Mouse (Mus musculus) monocyte, adult 5-6 weeks (primary cell): ENCODE measurements at regions not wholly inside any gene's neighbourhood (a gene's known extent, or its start where the extent isn't known, plus 50 kb on each side); places are given as distances from the start of the nearest gene placed in this dataset.
"Not testable (repeated sequence)": the region's sequence is repeated elsewhere in the genome, so short reads cannot be mapped to it uniquely, and the experiment has no call there.

Source experiments
- ATAC-seq: fragments of 153-309, 156-312 bp; replicated peaks from 2 replicates; pipeline ENCODE4 v1.8.0; 2017; ENCODE audit warnings: mild to moderate bottlenecking; ENCODE audit not compliant: low TSS enrichment, insufficient number of reproducible peaks, severe bottlenecking, poor library complexity, low FRiP score

DNA sequence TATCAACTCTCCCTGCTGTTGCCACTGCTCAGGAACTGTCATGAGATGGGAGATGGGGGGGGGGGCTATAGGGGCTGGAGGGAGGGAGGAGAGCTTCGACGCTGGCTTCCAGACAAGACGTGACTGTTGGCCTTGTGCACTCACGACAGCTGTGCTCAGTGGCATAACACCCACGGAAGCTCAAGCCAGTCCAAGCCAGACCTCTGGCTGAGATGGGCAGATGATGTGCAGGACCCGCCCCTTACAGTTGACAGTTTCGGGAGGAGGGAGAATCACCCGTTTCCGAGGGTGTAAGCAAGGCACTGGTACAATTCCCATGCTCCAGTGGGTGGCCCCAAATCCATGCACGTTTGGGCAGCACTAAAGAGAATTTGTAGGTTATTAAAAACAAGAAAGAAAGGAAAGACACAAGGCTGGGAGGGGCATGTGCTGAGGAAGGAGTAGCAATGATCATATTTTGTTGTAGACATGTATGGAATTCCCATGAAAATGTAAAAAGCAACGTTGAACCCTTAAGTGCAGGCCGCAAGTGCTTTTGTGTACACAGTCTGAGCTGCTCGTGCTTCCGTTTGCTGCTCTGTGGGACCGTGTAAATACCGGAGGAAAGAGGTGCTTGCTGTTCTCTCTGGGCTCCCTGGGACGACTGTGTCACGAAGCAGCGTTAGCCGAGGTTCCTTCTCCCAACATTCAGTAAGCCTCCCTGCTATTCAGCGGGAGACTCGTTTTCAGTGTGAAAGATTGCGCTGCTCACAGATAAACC, 188.2 kb upstream of the Serp2 start:
- no peak for ATAC-seq

DNA sequence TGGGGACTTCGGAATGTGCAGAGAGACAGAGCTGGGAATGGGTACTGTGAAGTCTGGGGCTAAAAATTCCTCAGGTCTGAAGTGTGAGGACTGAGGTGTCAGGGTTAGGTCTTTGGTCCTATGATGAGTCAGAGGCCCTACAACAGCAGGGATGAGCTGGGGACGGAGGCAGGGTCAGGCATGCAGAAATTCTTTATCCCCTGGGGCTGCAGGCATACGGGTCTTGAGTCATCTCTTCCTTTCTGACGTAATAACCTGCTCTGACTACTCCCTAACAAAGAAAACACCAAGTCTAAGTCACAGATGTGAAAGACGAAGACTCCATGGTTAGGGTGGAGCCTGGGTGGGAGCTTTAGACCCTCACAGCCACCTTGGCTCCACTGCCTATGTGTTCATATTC, 185.6 kb upstream of the Serp2 start:
- 0 out of 2 replicates have a peak, but pooled peaks have one; percentile 9 for ATAC-seq

DNA sequence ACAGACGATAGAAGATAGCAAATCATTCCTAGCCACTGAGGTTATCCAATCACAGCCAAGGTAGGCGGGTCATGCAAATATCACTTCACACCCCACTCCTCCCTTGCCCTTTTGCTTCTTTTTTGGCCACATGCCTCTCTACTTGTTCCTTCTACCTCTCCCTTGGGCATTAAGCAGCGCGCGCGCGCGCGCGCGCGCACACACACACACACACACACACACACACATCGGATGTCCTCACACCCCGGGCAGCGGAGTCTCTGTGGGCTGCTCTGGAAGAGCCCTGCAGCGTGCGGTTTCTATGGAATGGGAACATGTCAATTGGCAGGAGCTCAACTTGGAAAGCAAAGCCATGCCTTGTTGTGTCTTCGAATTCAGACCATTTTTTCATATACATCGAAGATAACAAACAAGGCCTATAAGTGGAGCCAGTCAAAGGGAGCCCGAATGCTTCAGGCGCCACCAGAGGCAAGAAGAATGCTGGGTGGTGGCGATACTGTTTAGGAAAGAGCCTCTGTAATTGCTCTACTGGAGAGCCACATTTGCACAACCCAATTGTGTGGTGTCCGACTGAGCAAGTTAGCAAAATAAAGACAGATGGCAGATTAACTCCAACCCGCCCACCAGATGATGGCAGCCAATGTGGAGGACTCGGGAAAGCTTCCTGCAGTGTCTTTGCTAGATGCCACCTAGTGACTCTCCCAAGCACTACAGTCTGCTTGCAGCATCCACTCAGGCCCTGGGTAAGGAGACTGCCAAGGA, 183.3 kb upstream of the Serp2 start:
- ATAC-seq: no peak

DNA sequence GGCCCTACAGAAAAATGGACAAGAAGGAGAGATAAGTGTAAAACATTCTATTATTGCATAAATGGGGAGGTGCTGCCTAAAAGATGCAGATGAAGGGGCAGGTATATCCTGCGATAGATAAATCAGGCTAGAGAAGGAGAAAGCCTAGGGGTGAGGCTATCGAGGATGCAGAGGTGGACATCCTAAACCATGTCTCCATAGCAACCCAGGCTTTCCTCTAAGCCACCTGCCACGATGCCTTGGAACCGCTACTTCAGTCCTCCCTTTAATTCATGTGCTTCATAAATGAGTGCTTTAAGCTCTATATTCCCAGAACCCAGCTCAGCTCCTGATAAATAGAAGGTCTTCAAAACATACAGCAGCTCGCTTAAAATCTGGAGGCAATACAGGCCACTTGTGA, 179.3 kb upstream of the Serp2 start:
- no peak for ATAC-seq

DNA sequence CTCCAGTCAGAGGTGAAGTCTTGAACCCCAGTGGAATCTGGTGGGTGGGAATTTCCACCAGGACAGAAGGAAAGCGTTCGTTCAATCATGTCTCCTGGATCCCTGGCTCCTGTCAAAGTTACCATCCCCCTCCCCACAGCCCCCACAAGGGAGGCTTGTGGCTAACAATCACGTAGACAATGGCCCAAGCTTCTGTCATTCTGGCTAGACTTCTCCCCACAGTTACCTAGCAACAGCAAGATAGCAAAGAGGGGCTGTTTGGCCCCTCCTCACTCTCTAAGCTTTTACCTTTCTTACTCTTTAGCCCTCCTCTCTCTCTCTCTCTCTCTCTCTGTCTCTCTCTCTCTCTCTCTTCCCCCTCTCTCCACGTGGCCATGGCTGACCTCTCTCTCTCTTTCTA, 178.4 kb upstream of the Serp2 start:
- no peak for ATAC-seq

DNA sequence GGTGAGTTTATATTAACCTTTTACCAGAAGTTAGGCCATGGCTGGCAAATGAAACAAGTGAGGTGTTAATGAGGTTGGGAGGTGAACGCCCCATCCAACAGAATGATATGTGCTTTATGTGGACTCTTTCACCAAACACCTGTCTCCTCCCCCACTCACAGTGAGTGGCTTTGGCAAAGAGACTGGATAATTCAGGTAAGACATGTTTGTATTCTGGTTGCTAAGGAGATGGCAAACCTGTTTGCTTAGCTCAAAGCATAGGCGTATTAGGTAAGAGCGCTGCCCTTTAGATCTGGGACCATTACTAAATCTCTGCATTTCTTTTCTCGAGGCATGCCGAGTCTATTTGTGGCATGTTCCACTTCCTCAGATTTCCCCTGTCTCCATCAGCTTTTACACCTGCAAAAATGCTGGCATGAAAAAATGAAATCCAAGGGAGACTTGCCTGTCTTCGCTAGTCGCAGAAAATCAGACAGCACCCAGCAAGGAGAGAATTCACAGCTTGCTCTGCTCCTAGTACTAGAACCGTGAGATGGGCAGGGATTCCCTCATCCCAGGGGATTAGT, 176.7 kb upstream of the Serp2 start:
- no peak for ATAC-seq

DNA sequence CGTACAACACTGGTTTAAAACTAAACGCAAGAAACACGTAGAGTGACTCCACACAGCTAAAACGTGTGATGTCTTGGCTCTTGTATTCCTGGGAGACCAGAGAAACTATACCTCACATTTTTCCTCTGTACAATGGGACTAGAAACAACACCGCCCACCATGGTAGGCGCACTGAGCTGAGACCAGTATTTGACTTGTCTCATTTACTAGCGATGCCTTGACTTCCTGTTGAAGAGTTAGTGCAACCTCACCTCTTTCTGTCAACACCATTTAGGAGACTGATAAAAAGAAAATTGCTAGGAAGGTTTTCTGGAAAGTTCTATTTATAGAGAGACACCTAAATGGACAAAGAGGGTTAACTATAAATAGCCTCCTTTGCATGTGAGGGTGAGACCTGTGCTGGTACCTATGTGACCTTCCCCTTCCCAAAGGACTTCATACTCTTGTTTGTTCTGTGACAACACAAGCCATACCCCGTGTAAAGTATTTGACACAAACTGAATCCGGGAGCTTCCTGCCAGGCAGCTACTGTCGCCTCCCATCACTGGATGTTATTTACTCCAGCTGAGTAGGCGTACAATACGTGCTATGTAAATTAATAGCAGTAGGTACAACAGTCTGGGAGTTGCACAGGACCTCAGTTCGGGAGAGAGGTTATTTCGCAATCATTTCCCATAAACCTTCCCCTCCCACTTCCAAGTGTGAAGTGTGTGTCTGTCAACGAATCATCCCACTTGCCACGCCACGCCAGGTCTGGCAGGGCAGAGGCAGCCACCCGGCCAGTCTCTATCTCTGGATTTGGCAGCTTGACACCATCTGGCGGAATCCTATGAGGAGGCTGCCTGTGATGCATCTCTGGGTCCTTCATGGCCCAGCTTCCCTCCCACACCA, 174.7 kb upstream of the Serp2 start:
- ATAC-seq: no peak

- ATAC-seq: no peak
These were observed 169.2 kb upstream of the Serp2 start for GRCm38 (mm10) chr14:76725844-76726243.

DNA sequence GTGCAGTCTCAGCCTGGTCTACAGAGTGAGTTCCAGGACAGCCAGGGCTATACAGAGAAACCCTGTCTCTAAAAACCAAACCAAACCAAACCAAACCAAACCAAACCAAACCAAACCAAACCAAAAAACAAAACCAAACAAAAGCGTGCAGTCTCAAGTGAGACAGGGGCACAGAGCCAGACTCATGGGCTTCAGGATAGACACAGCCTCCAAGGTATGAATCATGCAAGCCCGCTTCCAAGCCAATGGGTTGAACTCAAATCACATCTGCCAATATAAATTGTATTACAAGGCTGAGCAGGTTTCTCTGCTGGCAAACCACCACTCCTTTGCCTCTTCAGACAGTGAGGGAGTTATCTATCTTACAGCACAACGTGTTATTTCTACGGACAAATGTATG, 168.5 kb upstream of the Serp2 start:
- ATAC-seq: not testable (repeated sequence)

- ATAC-seq: no peak
These were observed 168.1 kb upstream of the Serp2 start for GRCm38 (mm10) chr14:76724826-76725225.

DNA sequence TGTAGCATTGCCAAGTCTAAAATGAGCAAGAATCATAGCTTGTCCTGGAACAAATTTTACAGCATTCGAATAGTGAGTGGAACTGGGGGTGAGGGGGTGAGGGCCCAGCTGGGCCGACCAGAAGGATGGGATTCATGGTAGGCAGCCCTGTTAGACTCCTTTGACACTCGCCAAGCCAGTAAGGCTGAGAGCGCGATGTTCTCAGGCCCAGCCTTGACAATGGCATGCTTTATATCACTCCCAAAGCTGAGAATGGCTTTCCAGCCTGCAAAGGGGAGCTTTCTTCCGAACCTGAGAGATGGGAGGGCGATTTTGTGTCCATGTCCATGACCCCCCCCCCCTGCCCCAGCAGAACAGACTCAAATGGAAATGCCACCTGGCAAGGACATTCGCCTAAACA, 167.7 kb upstream of the Serp2 start:
- ATAC-seq: no peak

GRCm38 (mm10) chr14:76723551-76723950, 166.9 kb upstream of the Serp2 start:
- no peak for ATAC-seq

GRCm38 (mm10) chr14:76722297-76722696, 165.6 kb upstream of the Serp2 start:
- no peak for ATAC-seq

DNA sequence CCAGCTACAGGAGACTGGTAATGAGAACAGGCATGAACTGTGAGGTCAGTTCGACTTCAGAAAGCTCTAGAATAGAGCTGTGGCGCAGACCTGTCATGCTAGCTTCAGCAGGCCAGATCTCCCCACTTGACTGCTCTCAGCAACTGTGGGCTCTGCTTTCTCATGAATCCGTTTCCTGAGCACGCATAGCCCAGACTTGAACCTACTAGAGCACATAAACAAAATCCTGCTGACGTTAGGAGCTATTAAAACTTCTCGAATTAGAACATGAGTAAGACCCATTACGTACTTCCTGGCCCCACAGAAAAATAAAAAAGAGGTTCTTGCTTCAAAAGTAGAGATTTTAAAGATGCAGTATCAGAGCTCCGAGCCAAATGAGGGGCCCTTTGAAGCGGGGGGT, 165.1 kb upstream of the Serp2 start:
- ATAC-seq: no peak

DNA sequence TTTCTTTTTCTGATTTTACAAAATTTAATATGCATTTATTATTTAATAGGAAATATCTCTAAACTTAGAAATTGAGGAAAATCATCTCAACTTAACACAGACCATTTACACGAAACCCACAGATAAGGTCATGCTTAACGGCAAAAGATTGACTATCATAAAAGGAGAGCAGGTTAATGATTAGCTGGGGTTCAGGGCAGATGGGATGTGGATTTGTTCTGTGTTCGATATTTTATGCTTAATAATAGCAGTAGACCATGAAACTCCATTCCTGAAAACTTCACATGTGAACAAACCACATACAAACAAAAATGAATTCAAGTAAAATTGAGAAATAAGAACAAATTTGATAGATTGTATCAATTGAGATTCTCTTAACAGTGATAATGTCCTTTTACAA, 160.4 kb upstream of the Serp2 start:
- no peak for ATAC-seq

- no peak for ATAC-seq
These were observed 158.0 kb upstream of the Serp2 start for GRCm38 (mm10) chr14:76714727-76715126.

DNA sequence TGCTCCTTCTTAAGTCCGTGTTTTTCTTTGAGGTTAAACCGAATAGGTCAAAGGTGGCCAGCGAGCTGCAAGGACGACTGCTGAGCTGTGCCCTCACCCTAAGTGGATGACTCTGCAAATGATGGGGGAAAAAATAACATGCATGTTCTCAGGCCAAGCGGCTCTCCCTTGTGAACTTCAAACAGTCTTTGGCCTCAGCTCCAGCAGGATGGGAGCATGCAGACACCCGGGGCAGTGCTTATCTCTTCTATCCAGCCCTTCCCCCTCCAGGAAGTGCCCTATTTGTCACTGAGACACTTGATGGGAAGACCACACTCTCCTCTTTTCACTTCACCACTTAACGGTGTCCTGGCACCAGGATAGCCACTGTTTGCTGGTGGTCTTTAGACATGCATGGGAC, 157.3 kb upstream of the Serp2 start:
- ATAC-seq: no peak

GRCm38 (mm10) chr14:76708728-76709127, 152.0 kb upstream of the Serp2 start:
- no peak for ATAC-seq

DNA sequence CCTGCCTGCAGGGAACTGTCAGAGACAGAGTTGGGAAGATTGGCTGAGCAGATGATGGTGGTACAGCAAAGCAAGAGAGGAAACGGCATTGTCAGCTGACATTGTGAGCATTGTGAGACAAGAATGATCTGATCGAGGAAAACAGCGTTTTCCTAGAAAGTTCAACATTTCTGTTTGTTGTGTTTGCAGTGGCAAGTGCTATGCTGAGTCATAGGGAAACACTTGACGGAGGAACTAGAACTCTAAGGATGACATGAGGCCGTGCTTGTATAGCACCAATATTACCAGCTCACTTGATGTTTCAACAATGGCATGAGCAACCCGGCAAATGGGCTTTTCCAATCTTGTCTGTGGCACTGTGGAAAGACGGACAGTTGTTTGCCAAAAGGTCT, 146.7 kb upstream of the Serp2 start:
- ATAC-seq: 0 out of 2 replicates have a peak, but pooled peaks have one; percentile 28
